7 mouse cellular contexts compared by ENCODE assay signal in the genomic region with DNA sequence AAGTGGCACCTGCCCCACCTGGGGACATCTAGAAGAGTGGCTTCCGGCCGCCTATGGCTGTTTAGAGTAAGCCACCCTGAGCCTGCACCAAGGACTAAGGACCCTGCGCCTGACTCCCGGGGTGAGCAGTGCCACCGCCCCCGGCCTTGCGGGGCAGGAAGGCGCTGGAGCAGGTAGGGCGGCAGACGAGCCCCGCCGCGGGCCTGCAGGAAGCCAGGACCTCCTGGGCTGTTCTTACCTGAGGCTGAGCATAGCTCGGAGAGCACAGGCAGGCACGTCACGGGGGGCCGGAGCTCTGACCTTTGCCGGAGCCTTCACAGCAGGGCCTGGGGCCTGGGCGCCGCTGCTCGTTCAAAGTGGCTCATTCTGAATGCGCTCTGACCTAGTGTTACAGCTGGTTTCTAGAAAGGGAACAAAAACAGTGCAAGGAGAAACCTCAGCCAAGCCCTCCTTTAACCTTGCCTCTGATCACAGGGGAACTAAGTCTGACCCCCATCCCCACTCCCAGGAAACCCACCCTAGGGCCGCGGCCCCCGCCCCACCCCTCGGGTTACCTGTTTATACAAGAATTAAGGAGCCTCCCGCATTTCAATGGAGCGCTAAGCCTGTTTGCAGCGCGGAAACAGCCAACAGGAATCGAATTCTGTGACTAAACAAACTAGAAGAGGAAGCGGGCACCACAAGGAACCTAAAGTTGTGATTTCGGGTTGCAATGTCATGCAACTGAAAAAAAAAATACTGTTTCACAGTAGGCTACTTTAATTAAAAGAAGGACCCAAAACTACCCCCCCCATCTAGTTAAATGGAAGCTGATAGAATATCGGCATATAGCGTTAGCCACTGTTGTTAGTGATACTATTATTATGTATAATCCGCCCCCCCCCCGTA. TPM values are rescaled to one million over a fixed set of nuclear protein-coding genes. Genes with fewer than 3 reads are reported as not detected.
DNase-seq lines count a peak whose midpoint lies in the region; ATAC-seq and TF ChIP-seq lines count a peak whose summit lies in the region.

No protein-coding gene starts in this region.

- peak overlapping the region; percentile 12; the same call in 1 of the 2 replicates for H3K9ac ChIP-seq in lung, postnatal 0 days (replicated peaks; ENCODE audit: low read depth)

- peaks cover 23% of the 10 kb centered on the region for H3K4me1 ChIP-seq in bone marrow macrophage, adult 2 months (ENCODE audit: control insufficient read depth, insufficient read depth, low read length)
- H3K4me1 ChIP-seq in kidney, adult 2 months (ENCODE audit: control insufficient read depth, insufficient read depth, low read length): no peaks in the 10 kb centered on the region
- no peaks in the 10 kb centered on the region for H3K4me1 ChIP-seq in lung, postnatal 0 days (ENCODE audit: insufficient read depth, low read depth, low read length)

- ATAC-seq in lung, postnatal 0 days: peak; percentile 74

- H3K4me2 ChIP-seq in lung, postnatal 0 days (replicated peaks; ENCODE audit: low read depth, low read length): peak overlapping the region; percentile 87

- no peaks in the 10 kb centered on the region for H3K9me3 ChIP-seq in lung, postnatal 0 days (ENCODE audit: low read length)

- DNase-seq in ES-CJ7 (ENCODE audit: low read depth, low spot score): peak; percentile 85
- DNase-seq in heart, adult 9 months (ENCODE audit: low spot score in 2 of 2): peak; percentile 9 to 13
- DNase-seq in kidney, adult 2 months: peak; percentile 80
- DNase-seq in lung, postnatal 0 days (ENCODE audit: low spot score): peak; percentile 62
- peak; percentile 23 for DNase-seq in ovary, postnatal 14 days (ENCODE audit: low spot score)
- peak; percentile 50 to 53 for DNase-seq in urinary bladder, postnatal 36 days (ENCODE audit: low spot score in 2 of 2)

- 20% methylated on average over 37 of the region's 37 CpGs for WGBS in kidney, adult 2 months
- 8% methylated on average over 37 of the region's 37 CpGs for WGBS in lung, postnatal 0 days

- peak overlapping the region; percentile 98 for H3K27ac ChIP-seq in bone marrow macrophage, adult 2 months (ENCODE audit: insufficient read depth, low read depth, low read length)
- peak overlapping the region; percentile 97 for H3K27ac ChIP-seq in kidney, adult 2 months (ENCODE audit: insufficient read depth, low read depth, low read length)
- H3K27ac ChIP-seq in lung, postnatal 0 days (ENCODE audit: low read length): peak overlapping the region; percentile 87

- no peak for TF ChIP-seq POLR2A in bone marrow macrophage, adult 2 months (IDR thresholded peaks at IDR 0.05; ENCODE audit: borderline replicate concordance, low read depth, low read length)
- TF ChIP-seq POLR2A in kidney, adult 2 months (IDR thresholded peaks at IDR 0.05; ENCODE audit: low read depth, low read length): no peak

- peak overlapping the region; percentile 97 for H3K4me3 ChIP-seq in bone marrow macrophage, adult 2 months (ENCODE audit: insufficient read depth, low read length)
- peak overlapping the region; percentile 64 for H3K4me3 ChIP-seq in kidney, adult 2 months (ENCODE audit: insufficient read depth, low read depth, low read length)
- H3K4me3 ChIP-seq in lung, postnatal 0 days (ENCODE audit: low read depth, low read length): peak overlapping the region; percentile 61

- H3K27me3 ChIP-seq in kidney, adult 2 months (replicated peaks; ENCODE audit: control insufficient read depth, insufficient read depth, low read length): no peaks in the 10 kb centered on the region
- 0 out of 2 replicates have a peak, but pooled peaks cover 2% of the 10 kb centered on the region for H3K27me3 ChIP-seq in lung, postnatal 0 days (replicated peaks; ENCODE audit: insufficient read depth, low read length)

- no peaks in the 10 kb centered on the region for H3K36me3 ChIP-seq in kidney, adult 2 months (ENCODE audit: control insufficient read depth, insufficient read depth, low read length)
- H3K36me3 ChIP-seq in lung, postnatal 0 days (ENCODE audit: insufficient read depth, low read length): no peaks in the 10 kb centered on the region

- no peak for TF ChIP-seq EP300 in lung, postnatal 0 days (IDR thresholded peaks at IDR 0.05)

- no peak for TF ChIP-seq CTCF in bone marrow macrophage, adult 2 months (IDR thresholded peaks at IDR 0.05; ENCODE audit: low read depth, low read length)
- no peak for TF ChIP-seq CTCF in kidney, adult 2 months (conservative IDR thresholded peaks at IDR 0.05; ENCODE audit: insufficient read depth, insufficient read length, low read depth, low read length)
- no peak for TF ChIP-seq CTCF in lung, postnatal 0 days (IDR thresholded peaks at IDR 0.05)

RNA-seq across cellular contexts. Expression of gene Rbm47, which starts 21.4 kb away (rescaled TPM):
- 86.7 and 89.0 TPM in 2 replicates for polyA plus RNA-seq in bone marrow macrophage, adult 2 months (2012; ENCODE audit: insufficient read depth, insufficient read length, missing spikeins)
- polyA plus RNA-seq in kidney, adult 2 months (2012; rRNA removed): 156 and 171 TPM in 2 replicates
- 41.5 and 50.2 TPM in 2 replicates for polyA plus RNA-seq in lung, postnatal 0 days (2015; fragmentation: Nextera tagmentation; extraction: Ambion mirVana)

Comparison
In these comparisons a context has a peak if more than half of its experiments do, and no peak if none do; other contexts are left out.
1. Peak in every context shown above with its lines: DNase-seq, ATAC-seq, H3K4me3 ChIP-seq and H3K27ac ChIP-seq.
2. DNase-seq: peak in every context shown above with its lines; median percentile 85 in ES-CJ7; 80 in kidney, adult 2 months; 62 in lung, postnatal 0 days; 52 in urinary bladder, postnatal 36 days; 23 in ovary, postnatal 14 days; 11 in heart, adult 9 months.